Mouse (Mus musculus) spleen, postnatal 10 days (tissue): ENCODE data around the gene Esrra.
"Not testable (repeated sequence)": the region's sequence is repeated elsewhere in the genome, so short reads cannot be mapped to it uniquely, and the experiment has no call there.

Experiments
- DNase-seq, 2 experiments: peaks; one replicate each; pipeline ENCODE4 v3.0.0; 2021 to 2022; ENCODE audit warnings: low spot score in 2 of 2

Gene Esrra

DNA sequence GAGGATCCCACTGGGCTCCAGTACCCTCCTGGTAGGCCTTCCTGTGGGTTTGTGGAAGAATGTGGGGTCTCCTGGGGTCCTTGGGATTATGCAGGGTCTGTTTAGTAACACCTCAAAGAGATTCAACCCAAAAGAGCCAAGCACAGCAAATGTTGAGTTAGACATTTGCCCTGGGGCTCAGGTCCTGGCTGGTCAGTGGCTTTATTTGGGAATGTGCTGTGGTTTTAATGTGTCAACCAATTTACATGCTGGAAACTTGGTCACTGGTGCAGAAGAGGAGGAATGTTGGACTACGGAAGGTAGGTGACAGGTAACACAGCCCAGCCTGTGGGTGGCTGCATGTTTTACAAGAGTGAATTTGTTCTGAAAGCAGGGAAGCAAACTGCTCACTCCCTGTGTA is 18.6 kb downstream of the Esrra start:
- DNase-seq: no peak

DNA sequence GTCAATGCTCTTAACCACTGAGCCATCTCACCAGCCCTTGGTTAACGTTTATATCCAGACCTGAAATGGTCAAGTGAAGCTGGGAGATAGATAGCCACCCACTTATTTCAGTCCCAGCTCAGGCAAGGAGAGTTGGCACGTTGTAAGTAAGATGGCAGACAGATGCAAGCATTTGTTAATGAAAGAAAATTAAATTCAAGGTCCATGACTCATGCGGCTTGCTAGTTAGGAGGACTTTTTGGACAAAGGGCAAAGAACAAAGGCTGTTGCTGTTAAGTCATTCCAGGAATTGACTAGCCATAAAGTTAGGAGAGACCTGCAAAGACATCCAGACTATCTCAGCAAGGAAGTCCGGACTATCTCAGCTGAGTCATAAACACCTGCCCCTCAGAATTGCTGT is 22.0 kb downstream of the Esrra start:
- DNase-seq: no peak

DNA sequence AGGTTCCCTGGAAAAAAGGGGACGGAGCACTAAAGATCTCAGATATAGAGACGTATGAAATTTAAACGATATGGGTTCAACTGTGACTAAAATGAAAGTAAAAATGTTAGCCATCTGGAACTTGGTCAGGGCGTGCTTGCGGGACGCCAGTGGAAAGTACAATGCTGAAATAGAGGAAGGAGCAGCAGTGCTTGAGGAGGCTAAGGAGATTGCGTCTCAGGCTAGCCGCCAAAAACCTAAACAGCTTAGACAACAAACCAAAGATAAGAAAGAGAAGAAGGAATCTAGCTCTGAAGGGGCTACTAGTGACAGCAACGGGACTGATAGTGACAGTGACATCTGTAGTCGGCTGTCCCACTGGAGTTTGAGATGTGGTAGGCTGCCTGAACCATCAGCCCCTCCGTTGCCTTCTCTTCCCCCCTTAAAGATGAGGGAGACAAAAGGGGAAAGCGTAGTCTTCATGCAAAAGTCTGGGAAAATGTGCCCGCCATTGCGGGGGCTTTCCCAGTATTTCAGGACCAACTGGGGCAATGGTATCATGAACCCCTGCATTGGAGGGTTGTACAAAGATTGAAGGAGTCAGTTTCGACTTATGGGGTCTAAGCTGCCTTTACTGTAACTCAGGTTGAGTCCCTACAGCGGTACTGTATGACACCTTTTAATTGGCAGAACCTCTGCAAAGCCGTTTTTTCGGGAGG is 25.9 kb downstream of the Esrra start:
- not testable (repeated sequence) for DNase-seq

DNA sequence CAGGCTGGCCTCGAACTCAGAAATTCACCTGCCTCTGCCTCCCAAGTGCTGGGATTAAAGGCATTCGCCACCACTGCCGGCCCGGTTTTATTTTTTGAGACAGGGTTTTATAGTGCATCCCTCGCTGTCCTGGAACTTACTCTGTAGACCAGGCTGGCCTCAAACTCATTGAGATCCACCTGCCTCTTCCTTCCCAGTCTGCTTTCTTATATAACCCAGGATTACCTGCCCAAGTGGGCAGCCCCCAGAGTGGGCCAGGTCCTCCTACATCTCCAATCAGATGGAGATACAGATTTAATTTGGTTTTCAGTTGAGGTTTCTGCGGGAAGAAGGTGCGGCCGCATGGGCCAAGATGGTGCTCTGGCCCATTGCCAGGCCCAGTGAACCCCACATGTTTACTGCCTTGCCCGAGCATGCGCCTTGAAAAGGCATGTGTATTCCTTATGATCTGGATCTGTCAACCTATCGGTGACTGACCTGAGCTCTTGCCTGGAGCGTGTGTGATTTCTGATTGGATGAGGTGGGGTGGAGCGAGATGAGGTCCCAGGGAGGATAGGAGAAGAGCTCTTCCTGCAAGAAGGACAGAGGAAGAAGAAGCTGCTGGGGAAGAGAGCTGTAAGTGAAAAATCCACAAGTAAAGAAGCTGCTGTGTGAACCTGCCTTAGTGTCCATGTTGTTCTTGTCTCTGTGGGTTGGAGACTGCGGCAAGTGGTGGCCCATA is 27.7 kb downstream of the Esrra start:
- DNase-seq: no peak

DNA sequence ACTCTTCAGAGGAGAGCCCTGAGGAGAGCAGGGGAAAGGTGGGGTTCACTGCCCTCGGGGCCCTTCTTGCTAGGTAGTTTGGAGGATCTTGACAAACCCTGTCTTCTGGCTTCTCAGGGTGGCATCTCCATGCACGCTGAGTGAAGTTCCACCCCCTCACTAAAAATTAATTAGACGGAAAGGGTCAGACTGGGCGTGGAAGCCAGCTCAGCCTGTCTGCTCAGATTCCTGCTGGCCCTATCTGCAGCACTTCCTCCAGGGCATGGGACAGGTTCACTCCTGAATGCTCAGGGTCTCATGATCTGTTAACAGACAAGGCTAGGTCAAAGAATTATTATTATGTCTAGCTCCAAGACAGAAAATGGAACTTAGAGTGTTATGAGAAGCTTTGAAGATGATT is 29.1 kb downstream of the Esrra start:
- DNase-seq: no peak

DNA sequence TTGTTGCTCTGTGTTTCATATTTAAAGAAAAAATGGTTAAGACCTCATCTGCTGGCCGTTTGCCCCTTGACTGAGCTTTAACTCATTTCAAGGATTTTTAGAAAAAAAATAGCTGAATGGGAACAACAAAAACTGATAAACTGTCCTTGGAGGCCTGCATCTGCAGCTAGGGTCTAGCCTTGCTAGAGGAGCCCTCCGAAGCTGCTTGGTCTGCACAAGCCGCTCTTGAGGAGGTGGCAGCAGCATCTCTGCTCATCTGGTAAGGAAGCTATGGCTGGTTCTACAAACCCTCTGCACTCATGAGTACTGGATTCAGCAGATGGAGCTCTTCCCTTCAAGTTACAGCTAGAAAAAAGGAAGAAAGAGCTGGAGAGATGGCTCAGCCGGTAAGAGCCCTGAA is 43.6 kb downstream of the Esrra start:
- DNase-seq: no peak

DNA sequence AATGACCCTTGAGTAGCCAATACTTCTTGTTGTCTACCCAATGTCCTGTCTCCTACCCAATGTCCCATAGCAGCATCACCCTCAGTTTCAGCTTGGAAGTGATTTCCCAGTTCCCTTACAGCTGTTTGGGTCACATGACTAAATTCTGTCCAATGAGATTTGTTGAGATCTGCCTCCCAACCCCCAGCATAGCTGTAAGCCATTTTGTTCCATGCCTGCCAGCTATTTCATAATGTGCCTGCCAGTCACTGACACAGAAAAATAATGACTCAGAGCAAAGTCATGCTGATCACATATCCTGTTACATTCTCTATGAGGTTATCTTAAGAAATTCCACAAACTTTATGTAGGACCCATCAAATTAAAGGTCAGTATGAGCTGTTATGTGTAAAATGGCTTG is 44.8 kb downstream of the Esrra start:
- DNase-seq: no peak

DNA sequence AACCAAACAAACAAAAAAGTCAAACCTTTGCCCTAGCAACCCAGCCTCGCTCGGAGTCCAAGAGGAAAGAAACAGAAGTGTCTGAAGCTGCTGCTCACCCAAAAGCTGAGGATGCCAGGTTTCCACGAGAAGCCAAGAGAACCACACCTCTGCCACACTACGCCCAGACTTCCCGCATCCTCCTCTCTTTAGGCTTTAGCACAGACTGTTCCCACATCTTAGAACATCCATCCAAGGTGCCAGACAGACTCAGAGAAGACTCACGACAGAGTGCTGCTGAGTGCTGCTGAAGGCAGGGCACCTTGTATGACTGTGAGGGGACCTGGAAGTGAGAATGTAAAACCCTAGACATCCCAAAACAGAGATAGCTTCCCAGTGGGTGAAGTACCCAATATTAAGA is 45.8 kb downstream of the Esrra start:
- no peak for DNase-seq

DNA sequence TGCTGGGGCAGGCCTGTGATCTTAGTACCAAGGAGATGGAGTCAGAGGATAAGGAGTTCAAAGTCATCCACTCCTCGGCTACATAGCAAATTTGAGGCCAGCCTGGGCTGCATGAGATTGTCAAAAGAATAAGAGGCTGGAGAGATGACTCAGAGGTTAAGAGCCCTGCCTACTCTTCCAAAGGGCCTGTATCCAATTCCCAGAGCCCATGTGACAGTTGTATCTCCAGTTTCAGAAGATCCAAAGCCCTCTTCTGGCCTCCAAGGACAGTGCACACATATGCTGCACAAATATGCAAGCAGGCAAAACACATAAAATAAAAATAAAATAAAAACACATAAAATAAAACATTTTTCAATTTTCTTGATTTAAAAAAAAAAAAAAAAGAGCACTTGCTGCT is 47.4 kb downstream of the Esrra start:
- DNase-seq: no peak

DNA sequence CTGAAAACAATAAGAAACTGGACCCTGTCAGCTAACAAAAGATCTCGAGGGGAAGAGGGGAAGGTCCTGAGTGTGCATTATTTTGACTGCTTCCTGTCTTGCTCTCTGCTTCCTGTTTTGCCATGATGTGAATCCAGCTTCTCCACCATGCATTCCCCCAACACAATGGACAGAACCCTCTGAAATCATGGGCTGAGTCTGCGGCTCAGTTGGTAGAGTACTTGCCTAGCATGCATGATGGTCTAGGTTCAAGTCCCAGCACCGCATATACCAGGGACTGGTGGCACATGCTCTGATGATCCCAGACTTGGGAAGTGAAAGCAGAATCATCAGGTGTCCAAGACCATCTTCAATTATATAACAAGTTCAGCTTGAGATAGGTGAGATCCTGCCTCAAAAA is 48.9 kb downstream of the Esrra start:
- DNase-seq: no peak

DNA sequence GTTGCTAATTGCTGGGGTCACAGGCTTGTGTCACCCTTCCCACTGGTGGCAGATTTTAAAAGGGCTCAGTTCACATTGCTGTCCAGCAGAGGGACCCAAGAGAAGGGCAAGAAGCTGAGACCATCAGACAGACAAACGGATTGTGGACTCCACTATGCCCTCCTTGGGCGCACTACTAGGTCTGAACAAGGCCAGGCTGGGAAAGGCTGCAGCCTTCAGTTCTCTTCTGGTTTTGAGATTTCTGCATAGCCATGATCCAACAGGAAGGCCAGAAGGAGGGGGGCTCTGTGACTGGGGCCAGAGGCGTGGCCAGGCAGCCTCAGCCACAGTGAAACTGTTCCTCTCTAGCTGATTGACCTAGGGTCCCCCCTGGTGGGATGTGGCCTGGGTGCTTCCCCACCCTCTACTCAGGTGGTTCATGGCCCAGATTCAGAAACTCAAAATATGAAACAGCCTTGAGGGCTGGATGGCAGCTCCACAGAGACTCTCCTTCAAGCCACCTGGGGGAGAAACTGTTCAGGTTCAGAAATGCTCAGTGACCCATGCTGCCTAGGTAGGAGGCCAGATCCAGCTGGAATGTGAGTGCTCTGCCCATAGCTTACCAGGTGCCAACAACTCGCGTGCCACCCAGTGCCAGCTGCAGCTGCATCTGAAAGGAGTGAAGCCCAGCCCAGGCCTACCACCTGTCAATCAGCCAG is 49.9 kb downstream of the Esrra start:
- peak; percentile 30 to 56 for DNase-seq

DNA sequence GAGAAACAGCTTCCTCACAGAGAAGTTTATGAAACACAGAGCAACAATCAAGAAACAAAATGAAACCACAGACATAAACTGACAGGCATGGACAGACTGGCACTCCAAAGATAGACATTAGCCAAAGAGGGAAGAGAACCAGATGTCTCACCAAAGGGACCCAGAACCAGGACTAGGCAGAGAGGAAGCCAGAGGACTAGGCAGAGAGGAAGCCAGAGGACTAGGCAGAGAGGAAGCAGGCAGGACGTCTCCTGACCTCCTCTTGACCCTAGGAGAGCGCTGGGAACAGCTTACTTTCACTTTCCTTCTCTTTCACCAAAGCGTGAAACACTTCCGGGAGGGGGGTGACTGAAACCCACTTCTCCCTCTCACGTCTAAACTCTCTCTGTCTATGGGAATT is 52.3 kb downstream of the Esrra start:
- peak; percentile 54 to 61 for DNase-seq

DNA sequence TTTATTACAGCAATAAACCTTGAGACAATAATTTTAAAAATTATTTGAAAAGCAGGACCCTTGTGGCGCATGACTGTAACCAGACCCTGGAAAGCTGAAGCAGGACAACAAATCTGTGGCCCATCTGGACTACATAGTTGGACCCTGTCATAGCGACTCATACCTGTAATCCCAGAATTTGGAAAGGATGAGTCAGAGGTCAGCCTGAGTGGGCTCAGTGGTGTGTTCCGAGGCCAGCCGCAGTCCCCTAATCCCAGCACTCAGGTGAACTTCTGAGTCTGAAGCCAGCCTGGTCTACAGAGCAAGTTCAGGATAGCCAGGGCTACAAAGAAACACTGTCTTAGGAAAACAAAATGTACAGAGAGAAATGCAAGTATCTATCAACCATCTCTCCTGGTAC is 60.2 kb downstream of the Esrra start:
- DNase-seq: no peak
